Mouse (Mus musculus) spleen, postnatal 0 days (tissue): Measurements from ENCODE around the gene Olfr1051. TPM values are rescaled to one million over a fixed set of nuclear protein-coding genes. Genes with fewer than 3 reads are reported as not detected.

Experiments used
- polyA plus RNA-seq: library from polyadenylated mRNA; unstranded; fragments of >200 nt; fragmentation: Nextera tagmentation; extraction: Ambion mirVana; gene quantifications from 2 replicates; pipeline ENCODE4 v1.2.1, GENCODE M21; 2015

The Olfr1051 gene
- not detected in 2 replicates for polyA plus RNA-seq

DNA sequence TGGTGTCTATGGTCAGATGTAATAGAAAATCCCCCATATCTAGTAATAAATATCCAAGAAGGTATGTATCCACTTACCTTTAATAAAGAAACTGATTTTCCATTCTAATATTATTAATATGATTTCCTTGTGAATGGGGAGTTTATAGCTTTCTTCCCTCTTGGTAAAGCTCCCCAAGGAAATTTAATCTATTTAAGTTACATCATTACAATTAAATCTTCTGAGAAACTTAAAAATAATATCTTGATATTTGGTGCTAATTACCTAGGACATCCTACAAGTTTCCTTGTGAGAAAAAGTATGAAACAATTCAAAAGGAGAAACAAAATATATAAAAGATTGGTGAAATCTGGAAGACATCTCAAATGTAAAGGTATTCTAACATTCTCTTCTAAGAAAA lies at the start of gene Olfr1051:
TSS of gene Olfr1051 (minus strand) at position 101 of the 400 bp plus-strand sequence.

DNA sequence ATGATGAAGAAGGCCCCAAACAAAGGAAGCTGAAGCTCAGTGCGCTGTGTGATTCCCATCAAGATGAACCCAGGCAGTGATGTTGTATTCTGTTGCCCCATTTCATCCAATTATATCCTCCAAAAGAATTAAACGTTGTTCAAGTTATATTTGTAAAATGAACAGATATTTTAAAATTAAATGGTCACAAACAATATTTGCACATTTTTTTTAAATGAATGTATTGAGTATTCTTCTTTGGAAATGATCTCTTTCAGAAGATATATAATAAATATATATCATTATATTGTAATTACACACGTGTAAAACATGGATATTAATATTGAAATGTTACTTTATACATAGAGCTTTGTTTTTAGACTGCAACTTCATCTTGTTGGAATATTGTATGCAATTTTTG lies 36.3 kb upstream of the Olfr1051 start, which contains the start of gene Olfr1053:
TSS of gene Olfr1053 (minus strand) at position 101 of the 400 bp plus-strand sequence.

DNA sequence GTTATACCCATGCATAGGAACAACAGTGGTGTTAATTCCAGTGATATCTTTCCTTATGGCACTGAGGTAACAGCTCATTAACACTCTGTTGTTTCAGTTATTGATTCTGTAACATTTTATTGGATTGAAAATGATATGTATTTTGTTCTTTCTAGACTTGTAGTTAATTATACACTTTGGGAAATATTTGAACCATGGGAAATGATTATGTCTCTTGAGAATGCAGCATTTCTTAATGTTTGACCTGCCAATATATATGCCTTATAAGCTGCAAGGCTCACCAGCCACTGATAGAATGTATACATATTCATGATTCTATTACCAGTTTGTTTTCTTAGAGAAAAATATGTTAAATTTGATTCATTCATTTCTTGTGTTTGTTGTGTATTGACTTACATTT lies 13.3 kb upstream of the Olfr1051 start, which contains the start of gene Olfr1052:
TSS of gene Olfr1052 (plus strand) at position 301 of the 400 bp plus-strand sequence.

DNA sequence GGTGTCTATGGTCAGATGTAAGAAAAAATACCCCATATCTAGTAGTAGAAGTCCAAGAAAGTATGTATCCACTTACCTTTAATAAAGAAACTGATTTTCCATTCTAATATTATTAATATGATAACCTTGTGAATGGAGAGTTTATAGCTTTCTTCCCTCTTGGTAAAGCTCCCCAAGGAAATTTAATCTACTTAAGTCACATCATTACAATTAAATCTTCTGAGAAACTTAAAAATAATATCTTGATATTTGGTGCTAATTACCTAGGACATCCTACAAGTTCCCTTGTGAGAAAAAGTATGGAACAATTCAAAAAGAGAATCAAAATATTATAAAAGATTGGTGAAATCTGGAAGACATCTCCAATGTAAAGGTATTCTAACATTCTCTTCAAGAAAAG lies 20.7 kb downstream of the Olfr1051 start, which contains the start of gene Olfr1049:
TSS of gene Olfr1049 (minus strand) at position 101 of the 400 bp plus-strand sequence.

DNA sequence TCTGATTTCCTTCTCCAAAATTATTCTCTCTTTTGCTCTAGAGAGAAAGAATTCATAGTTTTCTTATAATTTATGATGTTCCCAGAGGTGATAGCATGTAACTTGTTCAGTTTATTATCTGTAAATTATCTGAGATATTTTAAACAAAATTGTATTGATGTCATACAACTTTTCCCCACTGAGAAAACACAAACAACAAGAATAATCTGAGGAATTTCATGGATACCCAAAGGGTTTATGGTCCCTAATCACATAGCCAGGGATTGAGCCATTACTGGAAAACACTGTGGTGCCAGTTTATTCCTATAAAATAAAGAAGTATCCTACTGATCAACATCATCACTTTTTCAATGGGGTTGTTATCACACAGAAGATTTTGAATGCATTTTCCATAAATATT lies 38.7 kb downstream of the Olfr1051 start, which contains the start of gene Olfr1048:
TSS of gene Olfr1048 (minus strand) at position 101 of the 400 bp plus-strand sequence.

DNA sequence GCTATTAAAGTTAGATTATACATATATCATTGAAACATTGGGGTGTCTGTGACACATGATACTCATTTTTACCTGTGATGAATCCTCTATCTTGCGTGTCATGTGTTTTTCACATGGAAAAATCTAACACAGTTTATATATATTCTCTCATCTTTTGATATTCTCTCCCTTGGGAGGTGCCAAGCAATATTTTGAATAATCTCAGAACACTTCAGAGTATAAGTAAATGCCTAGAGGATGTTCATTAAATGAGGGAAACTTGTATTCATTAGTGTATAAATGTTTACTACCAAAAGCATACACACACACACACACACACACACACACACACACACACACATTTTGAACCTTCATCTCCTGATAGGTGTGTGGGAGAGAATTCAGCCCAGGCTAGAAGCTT lies 47.6 kb downstream of the Olfr1051 start, which contains the start of gene Olfr1047:
TSS of gene Olfr1047 (minus strand) at position 101 of the 400 bp plus-strand sequence.

Other genes starting within 250 kb of the Olfr1051 start
- gene Olfr1034, start 233.2 kb downstream of the Olfr1051 start, polyA plus RNA-seq, result 0.05 and 0.07 TPM in 2 replicates
- gene Olfr1036, start 205.1 kb downstream of the Olfr1051 start, polyA plus RNA-seq, result not detected in 2 replicates
- not detected in 2 replicates for gene Olfr1037, start 191.7 kb downstream of the Olfr1051 start, polyA plus RNA-seq
- not detected in 2 replicates for gene Olfr1039, start 143.2 kb downstream of the Olfr1051 start, polyA plus RNA-seq
- not detected in 2 replicates for gene Olfr1040, start 132.4 kb downstream of the Olfr1051 start, polyA plus RNA-seq
- not detected in 2 replicates for gene Olfr1042, start 117.2 kb downstream of the Olfr1051 start, polyA plus RNA-seq
- not detected in 2 replicates for gene Olfr1043, start 111.6 kb downstream of the Olfr1051 start, polyA plus RNA-seq
- 0.27 TPM in 1 of 2 replicates, not detected in the other for gene Olfr1044, start 101.3 kb downstream of the Olfr1051 start, polyA plus RNA-seq
- gene Olfr52, start 93.4 kb downstream of the Olfr1051 start, polyA plus RNA-seq, result not detected in 2 replicates
- not detected in 2 replicates for gene Olfr1045, start 76.1 kb downstream of the Olfr1051 start, polyA plus RNA-seq
- gene Olfr1046, start 59.8 kb downstream of the Olfr1051 start, polyA plus RNA-seq, result not detected in 2 replicates
- gene Olfr1047, start 47.7 kb downstream of the Olfr1051 start, polyA plus RNA-seq, result not detected in 2 replicates
- gene Olfr1048, start 38.8 kb downstream of the Olfr1051 start, polyA plus RNA-seq, result not detected in 2 replicates
- not detected in 2 replicates for gene Olfr1049, start 20.8 kb downstream of the Olfr1051 start, polyA plus RNA-seq
- not detected in 2 replicates for gene Olfr1052, start 13.4 kb upstream of the Olfr1051 start, polyA plus RNA-seq
- gene Olfr1053, start 36.2 kb upstream of the Olfr1051 start, polyA plus RNA-seq, result not detected in 2 replicates
- not detected in 2 replicates for gene Olfr1054, start 56.3 kb upstream of the Olfr1051 start, polyA plus RNA-seq
- gene Olfr1055, start 71.2 kb upstream of the Olfr1051 start, polyA plus RNA-seq, result not detected in 2 replicates
- not detected in 2 replicates for gene Olfr1056, start 83.4 kb upstream of the Olfr1051 start, polyA plus RNA-seq
- not detected in 2 replicates for gene Olfr1057, start 99.3 kb upstream of the Olfr1051 start, polyA plus RNA-seq
- not detected in 2 replicates for gene Olfr1058, start 109.5 kb upstream of the Olfr1051 start, polyA plus RNA-seq
- not detected in 2 replicates for gene Olfr1061, start 135.0 kb upstream of the Olfr1051 start, polyA plus RNA-seq
- not detected in 2 replicates for gene Olfr1062, start 147.7 kb upstream of the Olfr1051 start, polyA plus RNA-seq
- gene Olfr1065, start 171.5 kb upstream of the Olfr1051 start, polyA plus RNA-seq, result not detected in 2 replicates
- gene Olfr1066, start 177.2 kb upstream of the Olfr1051 start, polyA plus RNA-seq, result not detected in 2 replicates
- not detected in 2 replicates for gene Olfr228, start 208.3 kb upstream of the Olfr1051 start, polyA plus RNA-seq
- gene Olfr1076, start 229.4 kb upstream of the Olfr1051 start, polyA plus RNA-seq, result not detected in 2 replicates